In the genomic region with DNA sequence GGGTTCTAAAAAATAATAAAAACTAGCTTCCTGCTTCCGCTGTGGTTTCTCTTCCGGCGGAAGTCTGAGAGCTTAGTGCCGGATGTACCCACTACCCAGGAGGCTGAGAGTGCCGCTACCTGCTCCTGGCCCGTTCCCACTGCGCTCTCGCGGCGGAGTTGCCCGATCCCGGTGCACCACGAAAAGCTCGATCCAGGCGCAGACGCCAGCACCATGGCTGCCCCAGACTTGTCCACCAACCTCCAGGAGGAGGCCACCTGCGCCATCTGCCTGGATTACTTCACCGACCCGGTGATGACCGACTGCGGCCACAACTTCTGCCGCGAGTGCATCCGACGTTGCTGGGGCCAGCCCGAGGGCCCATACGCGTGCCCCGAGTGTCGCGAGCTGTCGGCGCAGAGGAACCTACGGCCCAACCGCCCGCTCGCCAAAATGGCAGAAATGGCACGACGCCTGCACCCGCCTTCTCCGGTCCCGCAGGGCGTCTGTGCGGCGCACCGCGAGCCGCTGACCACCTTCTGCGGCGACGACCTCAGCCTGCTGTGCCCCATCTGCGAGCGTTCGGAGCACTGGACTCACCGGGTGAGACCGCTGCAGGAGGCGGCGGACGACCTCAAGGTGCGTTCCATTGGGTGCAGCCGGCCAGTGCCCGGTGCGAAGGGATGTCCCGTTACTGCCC, we compare ENCODE assay signal across 8 mouse cellular contexts. TPM values are rescaled to one million over a fixed set of nuclear protein-coding genes. Genes with fewer than 3 reads are reported as not detected.
DNase-seq lines count a peak whose midpoint lies in the region; ATAC-seq and TF ChIP-seq lines count a peak whose summit lies in the region.

A gene (plus strand): TSS at position 67 of the 679 bp plus-strand sequence.

- peak; percentile 48 for TF ChIP-seq POLR2A in testis, adult 2 months (IDR thresholded peaks at IDR 0.05; ENCODE audit: control insufficient read depth, low read depth, low read length)

- TF ChIP-seq CTCF in kidney, postnatal 0 days (IDR thresholded peaks at IDR 0.05; ENCODE audit: low read depth), result no peak
- no peak for TF ChIP-seq CTCF in testis, adult 2 months (IDR thresholded peaks at IDR 0.05; ENCODE audit: control insufficient read depth, insufficient read depth, insufficient replicate concordance, low read depth, low read length)

- H3K4me3 ChIP-seq in embryonic facial prominence, embryonic 15.5 days (replicated peaks), result peak within 1 kb of the TSS; percentile 99
- peak within 1 kb of the TSS; percentile 87 to 92 for H3K4me3 ChIP-seq in heart, embryonic 14.5 days (ENCODE audit: control insufficient read depth in 1 of 2, insufficient read depth in 1 of 2, low read depth in 1 of 2, low read length in 2 of 2)
- H3K4me3 ChIP-seq in kidney, postnatal 0 days (replicated peaks; ENCODE audit: low read depth, low read length), result peak within 1 kb of the TSS; percentile 67
- H3K4me3 ChIP-seq in liver, embryonic 15.5 days (replicated peaks), result peak within 1 kb of the TSS; percentile 90
- H3K4me3 ChIP-seq in neural tube, embryonic 11.5 days (ENCODE audit: low read depth, low read length), result peak within 1 kb of the TSS; percentile 96
- peak within 1 kb of the TSS; percentile 94 for H3K4me3 ChIP-seq in testis, adult 2 months (ENCODE audit: control insufficient read depth, low read depth, low read length)

- H3K9ac ChIP-seq in embryonic facial prominence, embryonic 15.5 days, result peak within 1 kb of the TSS; percentile 87
- H3K9ac ChIP-seq in heart, embryonic 14.5 days (ENCODE audit: low read length), result peak within 1 kb of the TSS; percentile 90
- H3K9ac ChIP-seq in kidney, postnatal 0 days (ENCODE audit: low read depth, low read length), result peak within 1 kb of the TSS; percentile 90
- H3K9ac ChIP-seq in liver, embryonic 15.5 days, result peak within 1 kb of the TSS; percentile 87
- H3K9ac ChIP-seq in neural tube, embryonic 11.5 days (ENCODE audit: low read length), result peak within 1 kb of the TSS; percentile 91

- peak; percentile 67 for ATAC-seq in embryonic facial prominence, embryonic 15.5 days (ENCODE audit: insufficient number of reproducible peaks, low FRiP score, low TSS enrichment, low read depth)
- peak; percentile 57; the same call in 1 of the 2 replicates for ATAC-seq in heart, embryonic 14.5 days (ENCODE audit: insufficient number of reproducible peaks, insufficient read depth, low FRiP score, low read depth)
- ATAC-seq in kidney, postnatal 0 days (replicated peaks; ENCODE audit: low FRiP score, low read depth), result peak; percentile 37
- peak; percentile 56 for ATAC-seq in liver, embryonic 15.5 days (ENCODE audit: insufficient read depth)
- peak; percentile 55 for ATAC-seq in neural tube, embryonic 11.5 days (ENCODE audit: insufficient read depth, low FRiP score, low TSS enrichment)

- WGBS in embryonic facial prominence, embryonic 15.5 days, result under 1% methylated on average over 64 of the region's 64 CpGs
- under 1% methylated on average over 64 of the region's 64 CpGs for WGBS in heart, embryonic 14.5 days
- WGBS in kidney, postnatal 0 days, result under 1% methylated on average over 64 of the region's 64 CpGs
- WGBS in liver, embryonic 15.5 days (ENCODE audit: insufficient replicate concordance), result under 1% methylated on average over 64 of the region's 64 CpGs
- WGBS in neural tube, embryonic 11.5 days, result under 1% methylated on average over 64 of the region's 64 CpGs

- H3K27me3 ChIP-seq in embryonic facial prominence, embryonic 15.5 days, result no peaks in the 10 kb centered on the region
- H3K27me3 ChIP-seq in heart, embryonic 14.5 days (ENCODE audit: control insufficient read depth, insufficient read depth, low read length), result no peaks in the 10 kb centered on the region
- H3K27me3 ChIP-seq in kidney, postnatal 0 days (ENCODE audit: insufficient read depth, low read length), result no peaks in the 10 kb centered on the region
- no peaks in the 10 kb centered on the region for H3K27me3 ChIP-seq in liver, embryonic 15.5 days
- H3K27me3 ChIP-seq in neural tube, embryonic 11.5 days (ENCODE audit: control insufficient read depth, insufficient read depth, low read length), result no peaks in the 10 kb centered on the region
- no peaks in the 10 kb centered on the region for H3K27me3 ChIP-seq in testis, adult 2 months (ENCODE audit: control insufficient read depth, insufficient read depth, low read length)

- H3K36me3 ChIP-seq in embryonic facial prominence, embryonic 15.5 days, result peaks cover 14% of the 10 kb centered on the region
- H3K36me3 ChIP-seq in heart, embryonic 14.5 days (ENCODE audit: control insufficient read depth, insufficient read depth, low read length), result peaks cover 26% of the 10 kb centered on the region
- peaks cover 12% of the 10 kb centered on the region; the same call in 1 of the 2 replicates for H3K36me3 ChIP-seq in kidney, postnatal 0 days (ENCODE audit: insufficient read depth, low read length)
- peaks cover 21% of the 10 kb centered on the region for H3K36me3 ChIP-seq in liver, embryonic 15.5 days (replicated peaks)
- peaks cover 3% of the 10 kb centered on the region; the same call in 1 of the 2 replicates for H3K36me3 ChIP-seq in neural tube, embryonic 11.5 days (ENCODE audit: control insufficient read depth, insufficient read depth, low read length)
- H3K36me3 ChIP-seq in testis, adult 2 months (ENCODE audit: control insufficient read depth, insufficient read depth, low read length), result peaks cover 3% of the 10 kb centered on the region

- H3K27ac ChIP-seq in embryonic facial prominence, embryonic 15.5 days (replicated peaks), result peak within 1 kb of the TSS; percentile 68
- peak within 1 kb of the TSS; percentile 72 to 78 for H3K27ac ChIP-seq in heart, embryonic 14.5 days (replicated peaks in 1 of 2; ENCODE audit: control insufficient read depth in 1 of 2, insufficient read depth in 1 of 2, low read depth in 2 of 2, low read length in 2 of 2)
- H3K27ac ChIP-seq in kidney, postnatal 0 days, result peak within 1 kb of the TSS; percentile 91
- H3K27ac ChIP-seq in liver, embryonic 15.5 days (replicated peaks), result peak within 1 kb of the TSS; percentile 83
- peak within 1 kb of the TSS; percentile 70 for H3K27ac ChIP-seq in neural tube, embryonic 11.5 days (ENCODE audit: low read depth, low read length)
- H3K27ac ChIP-seq in testis, adult 2 months (ENCODE audit: control insufficient read depth, insufficient read depth, low read depth, low read length), result peak within 1 kb of the TSS; percentile 88

- peak; percentile 83 for DNase-seq in CD4-positive, CD25-positive, alpha-beta regulatory T cell, adult 2 months (ENCODE audit: low read depth, low spot score)
- DNase-seq in adrenal gland, postnatal 14 days, result peak; percentile 75
- peak; percentile 90 for DNase-seq in kidney, postnatal 0 days (ENCODE audit: low spot score)
- peak; percentile 74 for DNase-seq in neural tube, embryonic 11.5 days (ENCODE audit: low spot score)

- peaks cover 36% of the 10 kb centered on the region for H3K4me1 ChIP-seq in embryonic facial prominence, embryonic 15.5 days
- H3K4me1 ChIP-seq in heart, embryonic 14.5 days (ENCODE audit: control insufficient read depth in 2 of 2, insufficient read depth in 2 of 2, low read length in 2 of 2), result peaks cover 32 to 49% of the 10 kb centered on the region in 2 experiments
- H3K4me1 ChIP-seq in kidney, postnatal 0 days (replicated peaks; ENCODE audit: insufficient read depth, low read length), result peaks cover 24% of the 10 kb centered on the region; the same call in 1 of the 2 replicates
- H3K4me1 ChIP-seq in liver, embryonic 15.5 days (replicated peaks), result peaks cover 66% of the 10 kb centered on the region
- peaks cover 21% of the 10 kb centered on the region for H3K4me1 ChIP-seq in neural tube, embryonic 11.5 days (ENCODE audit: control insufficient read depth, insufficient read depth, low read length)
- peaks cover 22% of the 10 kb centered on the region for H3K4me1 ChIP-seq in testis, adult 2 months (ENCODE audit: control insufficient read depth, insufficient read depth, low read length)

- peak within 1 kb of the TSS; percentile 93 for H3K4me2 ChIP-seq in embryonic facial prominence, embryonic 15.5 days (replicated peaks)
- peak within 1 kb of the TSS; percentile 98 for H3K4me2 ChIP-seq in heart, embryonic 14.5 days (ENCODE audit: low read length)
- H3K4me2 ChIP-seq in kidney, postnatal 0 days (ENCODE audit: low read length), result peak within 1 kb of the TSS; percentile 95
- peak within 1 kb of the TSS; percentile 95 for H3K4me2 ChIP-seq in liver, embryonic 15.5 days
- H3K4me2 ChIP-seq in neural tube, embryonic 11.5 days (ENCODE audit: low read depth), result peak within 1 kb of the TSS; percentile 81

- H3K9me3 ChIP-seq in embryonic facial prominence, embryonic 15.5 days (replicated peaks), result no peaks in the 10 kb centered on the region
- no peaks in the 10 kb centered on the region for H3K9me3 ChIP-seq in heart, embryonic 14.5 days (ENCODE audit: control insufficient read depth, low read length)
- no peaks in the 10 kb centered on the region for H3K9me3 ChIP-seq in kidney, postnatal 0 days (replicated peaks; ENCODE audit: low read length)
- H3K9me3 ChIP-seq in liver, embryonic 15.5 days (replicated peaks), result no peaks in the 10 kb centered on the region
- H3K9me3 ChIP-seq in neural tube, embryonic 11.5 days (ENCODE audit: control insufficient read depth, low read length), result no peaks in the 10 kb centered on the region

RNA-seq across cellular contexts. Expression of the gene that starts here (rescaled TPM):
- total RNA-seq in adrenal gland, postnatal 14 days (2021), result 25.5 and 29.9 TPM in 2 replicates
- polyA plus RNA-seq in embryonic facial prominence, embryonic 15.5 days (2015; fragmentation: Nextera tagmentation; extraction: Ambion mirVana), result 23.3 and 24.1 TPM in 2 replicates
- polyA plus RNA-seq in heart, embryonic 14.5 days (2014; fragmentation: Nextera tagmentation; extraction: Ambion mirVana), result 33.4 and 36.1 TPM in 2 replicates
- 16.3 and 16.7 TPM in 2 replicates for polyA plus RNA-seq in kidney, postnatal 0 days (2015; fragmentation: Nextera tagmentation; extraction: Ambion mirVana)
- 8.6 and 9.1 TPM in 2 replicates for polyA plus RNA-seq in liver, embryonic 15.5 days (2015; fragmentation: Nextera tagmentation; extraction: Ambion mirVana)
- polyA plus RNA-seq in neural tube, embryonic 11.5 days (2014; fragmentation: Nextera tagmentation; extraction: Ambion mirVana), result 19.5 and 20.8 TPM in 2 replicates
- polyA plus RNA-seq in testis, adult 2 months (2012; rRNA removed), result 44.1 and 48.9 TPM in 2 replicates

Comparison
In these comparisons a context has a peak if more than half of its experiments do, and no peak if none do; other contexts are left out.
1. Peak in every context shown above with its lines: DNase-seq, ATAC-seq, H3K4me3 ChIP-seq and H3K27ac ChIP-seq.